Mouse (Mus musculus): ENCODE measurements around the gene Anks1.
A peak's percentile ranks its signal among the peaks of the same experiment; 100 is the strongest.

DNA sequence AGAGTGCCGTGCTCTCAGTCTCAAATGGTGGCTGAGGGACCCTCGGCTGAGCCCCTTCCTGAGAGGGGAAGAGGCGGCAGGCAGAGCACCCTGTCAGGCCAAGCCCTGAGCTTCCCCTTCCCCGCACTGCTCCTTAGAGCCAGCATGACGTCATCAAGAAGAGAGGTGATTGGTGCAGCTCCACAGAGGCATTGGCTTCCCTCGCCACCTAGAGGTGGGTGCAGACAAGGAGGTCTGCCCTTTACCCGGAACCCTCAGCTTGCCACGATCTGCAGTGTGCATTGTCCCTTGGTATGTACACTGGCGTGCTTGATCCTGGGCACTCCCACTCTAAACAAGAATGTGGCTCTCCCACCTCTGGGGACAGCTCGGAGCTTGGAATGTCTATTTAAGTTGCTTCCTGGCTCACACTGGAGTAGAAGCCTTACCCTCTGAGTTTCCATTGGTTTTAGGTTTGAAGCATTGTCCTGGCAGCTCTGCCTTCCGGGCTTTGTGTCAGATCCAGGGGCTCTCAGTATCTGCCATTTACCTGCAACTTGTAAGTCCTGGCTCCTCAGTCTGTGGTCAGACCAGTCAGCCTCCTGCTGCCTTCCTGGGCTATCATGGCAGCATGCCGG is 104.3 kb downstream of the Anks1 start:
- TF ChIP-seq CTCF (IDR thresholded peaks at IDR 0.05; ENCODE audit: control insufficient read depth, insufficient read depth, insufficient replicate concordance, low read depth, low read length) (peak; percentile 44; the same call in 1 of the 2 replicates), POLR2A (IDR thresholded peaks at IDR 0.05; ENCODE audit: control insufficient read depth, low read depth, low read length) (no peak)
